Mouse (Mus musculus) hindbrain, embryonic 15.5 days (tissue): ENCODE measurements around the gene Gm9918. TPM values are rescaled to one million over a fixed set of nuclear protein-coding genes. Genes with fewer than 3 reads are reported as not detected.
A peak's percentile ranks its signal among the peaks of the same experiment; 100 is the strongest.

Source experiments
- ATAC-seq: fragments of 200-750 bp; cut with Nextera tagmentation; 2 replicates; pipeline ENCODE4 v1.8.0; 2017; ENCODE audit warnings: low read depth, moderate number of reproducible peaks, moderate TSS enrichment; ENCODE audit not compliant: low FRiP score
- H3K27ac ChIP-seq: fragments of 300-500 bp; sonication (generic); replicated peaks from 2 replicates; pipeline ENCODE4 v1.5.1; 2015; ENCODE audit warnings: mild to moderate bottlenecking, inconsistent platforms
- H3K27me3 ChIP-seq: fragments of 300-500 bp; sonication (generic); 2 replicates; pipeline ENCODE4 v1.6.1; 2015; ENCODE audit warnings: control low read depth, inconsistent platforms
- H3K36me3 ChIP-seq: fragments of 300-500 bp; sonication (generic); 2 replicates; pipeline ENCODE4 v1.6.1; 2015; ENCODE audit warnings: control low read depth, inconsistent platforms
- H3K4me1 ChIP-seq: fragments of 300-500 bp; sonication (generic); replicated peaks from 2 replicates; pipeline ENCODE4 v1.6.1; 2015; ENCODE audit warnings: control low read depth, inconsistent platforms
- H3K4me2 ChIP-seq: fragments of 300-500 bp; sonication (generic); 2 replicates; pipeline ENCODE4 v1.6.1; 2015; ENCODE audit warnings: moderate library complexity, mild to moderate bottlenecking, inconsistent platforms
- H3K4me3 ChIP-seq: fragments of 300-500 bp; sonication (generic); 2 replicates; pipeline ENCODE4 v1.5.1; 2015; ENCODE audit warnings: mild to moderate bottlenecking, inconsistent platforms
- H3K9ac ChIP-seq: fragments of 300-500 bp; sonication (generic); 2 replicates; pipeline ENCODE4 v1.6.1; 2015; ENCODE audit warnings: inconsistent platforms
- H3K9me3 ChIP-seq: fragments of 300-500 bp; sonication (generic); 2 replicates; pipeline ENCODE4 v1.6.1; 2016; ENCODE audit warnings: control low read depth, inconsistent platforms
- WGBS: fragments of 180-500 bp; shearing (Covaris S2); methylation state at CpG from one replicate; pipeline ENCODE4 v1.1.7; 2015; 5-methylcytosine and 5-hydroxymethylcytosine counted together
- polyA plus RNA-seq: library from polyadenylated mRNA; unstranded; fragments of >200 nt; fragmentation: Nextera tagmentation; extraction: Ambion mirVana; gene quantifications from 2 replicates; pipeline ENCODE4 v1.2.1, GENCODE M21; 2015

Gene Gm9918
- polyA plus RNA-seq, 1 experiment from 2014 or later = 0.06 TPM

DNA sequence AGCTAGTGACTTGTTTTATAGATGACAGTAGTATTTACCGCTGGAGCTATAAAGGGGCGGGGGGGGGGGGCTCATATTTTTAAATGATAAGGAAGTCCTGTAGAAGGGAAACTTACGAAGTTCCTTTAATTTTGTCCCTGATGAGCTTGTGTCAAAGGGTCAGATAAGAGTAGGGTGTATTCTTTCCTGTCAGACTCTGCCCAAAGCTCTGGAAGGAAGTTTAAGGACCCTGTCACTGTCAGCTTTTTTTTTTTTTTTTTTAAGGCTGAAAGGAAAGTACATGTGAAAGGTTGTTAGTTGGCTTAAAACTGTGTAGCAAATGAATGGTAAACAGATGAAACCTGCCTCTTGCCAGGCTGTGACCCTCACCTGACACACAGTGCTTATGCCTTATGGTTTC lies 13.3 kb downstream of the Gm9918 start:
- H3K36me3 ChIP-seq = 0 out of 2 replicates have a peak, but pooled peaks cover 21% of the 10 kb centered on the region
- no peak for ATAC-seq
- no peak overlapping the region for H3K27ac ChIP-seq
- no peaks in the 10 kb centered on the region for H3K9me3 ChIP-seq
- H3K4me2 ChIP-seq = no peak overlapping the region
- no peak overlapping the region for H3K4me3 ChIP-seq
- H3K9ac ChIP-seq = no peak overlapping the region
- H3K4me1 ChIP-seq = peaks cover 22% of the 10 kb centered on the region
- WGBS = 84% methylated on average over 3 of the region's 3 CpGs
- no peaks in the 10 kb centered on the region for H3K27me3 ChIP-seq

DNA sequence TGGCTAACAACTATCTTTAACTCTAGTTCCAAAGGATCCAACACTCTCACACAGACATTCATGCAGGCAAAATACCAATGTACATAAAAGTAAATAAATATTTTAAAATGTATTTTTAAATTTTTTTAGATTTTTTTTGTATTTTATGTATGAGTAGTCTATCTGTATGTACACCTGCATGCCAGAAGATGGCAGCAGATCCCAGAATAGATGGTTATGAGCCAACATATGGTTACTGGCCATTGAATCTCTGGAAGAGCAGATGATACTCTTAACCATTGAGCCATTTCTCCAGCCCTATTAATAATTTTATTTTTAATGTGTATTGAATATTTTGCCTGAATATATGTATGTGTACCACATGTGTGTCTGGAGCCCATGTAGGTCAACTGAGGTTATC lies 17.0 kb downstream of the Gm9918 start:
- no peaks in the 10 kb centered on the region for H3K4me1 ChIP-seq
- no peak overlapping the region for H3K9ac ChIP-seq

DNA sequence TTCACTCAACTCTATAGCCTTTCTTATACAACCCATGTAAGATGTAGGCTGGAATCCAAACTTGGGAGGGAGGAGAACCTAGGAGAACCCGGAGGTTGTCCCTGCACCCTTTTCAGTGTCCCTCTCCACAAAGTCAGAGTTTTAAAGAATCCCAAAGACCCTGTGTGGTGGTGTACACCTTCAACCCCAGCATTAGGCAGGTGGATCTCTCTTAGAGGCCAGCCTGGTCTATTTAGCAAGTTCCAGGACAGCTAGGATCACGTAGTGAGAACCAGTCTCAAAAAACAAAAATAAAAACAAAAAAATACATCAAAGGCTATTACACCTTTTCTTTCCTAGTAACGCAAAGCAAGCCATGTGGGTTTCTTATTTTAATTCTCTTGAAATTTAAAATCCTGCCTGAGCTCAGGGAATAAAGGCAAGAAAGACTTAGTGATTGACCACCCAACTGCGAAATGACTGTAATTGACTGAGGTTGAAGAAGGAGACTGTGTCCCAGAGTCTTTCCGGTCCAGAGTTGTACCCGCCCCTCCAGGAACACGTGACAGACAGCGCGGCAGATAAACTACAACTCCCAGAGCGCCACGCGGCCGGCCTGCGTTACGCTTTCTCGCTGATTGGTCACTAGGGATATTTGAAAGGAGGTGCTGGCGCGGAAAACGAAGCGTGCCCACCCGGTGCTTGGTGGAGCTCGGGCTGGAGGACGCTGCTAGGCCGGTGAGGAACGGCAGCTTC lies 25.4 kb downstream of the Gm9918 start, which contains the start of gene Espl1:
Espl1 (plus strand) TSS at position 634 of the 735 bp plus-strand sequence.
- Histone ChIP-seq H3K9ac (peak within 1 kb of the TSS; percentile 25), H3K4me1 (peaks cover 9% of the 10 kb centered on the region), H3K4me3 (peak within 1 kb of the TSS; percentile 55), H3K27ac (peak within 1 kb of the TSS; percentile 58; the same call in 1 of the 2 replicates), H3K27me3 (no peaks in the 10 kb centered on the region), H3K4me2 (peak within 1 kb of the TSS; percentile 95), H3K9me3 (no peaks in the 10 kb centered on the region), H3K36me3 (no peaks in the 10 kb centered on the region)
- peak; percentile 98 for ATAC-seq
- 6% methylated on average over 25 of the region's 25 CpGs for WGBS

More for the DNA sequence above, 17.0 kb downstream of the Gm9918 start:
- no peak for ATAC-seq
- no peak overlapping the region for H3K4me2 ChIP-seq
- no peak overlapping the region for H3K4me3 ChIP-seq
- no peaks in the 10 kb centered on the region for H3K9me3 ChIP-seq
- no peaks in the 10 kb centered on the region for H3K27me3 ChIP-seq
- 0 out of 2 replicates have a peak, but pooled peaks cover 7% of the 10 kb centered on the region for H3K36me3 ChIP-seq
- H3K27ac ChIP-seq = no peak overlapping the region

DNA sequence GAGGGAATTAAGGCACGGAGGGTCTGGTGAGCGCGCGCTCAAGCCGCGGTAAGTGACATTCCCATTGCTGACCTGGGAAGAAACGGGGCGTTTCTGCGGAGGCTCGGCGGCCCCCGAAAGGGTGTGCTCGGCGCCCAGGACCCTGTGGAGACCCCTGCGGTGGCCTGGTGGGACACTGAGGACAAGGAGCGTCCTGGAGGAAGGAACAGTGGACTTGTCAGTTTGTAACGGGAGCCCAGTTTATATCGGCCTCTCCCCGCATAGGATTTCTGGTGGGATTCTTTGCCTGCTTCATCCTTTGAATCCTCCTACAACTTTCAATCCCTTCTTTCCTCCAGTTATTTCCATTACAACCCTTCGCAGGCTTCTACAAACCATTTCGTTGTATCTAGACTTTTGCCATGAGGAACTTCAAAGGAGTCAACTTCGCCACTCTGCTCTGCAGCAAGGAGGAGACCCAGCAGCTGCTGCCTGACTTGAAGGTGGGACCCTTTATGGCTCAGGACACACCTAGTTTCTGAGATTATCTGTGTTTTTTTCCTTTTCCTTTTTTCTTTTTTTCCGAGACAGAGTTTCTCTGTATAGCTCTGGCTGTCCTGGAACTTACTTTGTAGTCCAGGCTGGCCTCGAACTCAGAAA lies 26.1 kb downstream of the Gm9918 start:
- Histone ChIP-seq H3K27me3 (no peaks in the 10 kb centered on the region), H3K4me3 (peak overlapping the region; percentile 55), H3K4me2 (peak overlapping the region; percentile 95), H3K9ac (peak overlapping the region; percentile 25), H3K9me3 (no peaks in the 10 kb centered on the region), H3K27ac (no peak overlapping the region), H3K36me3 (no peaks in the 10 kb centered on the region), H3K4me1 (peaks cover 9% of the 10 kb centered on the region)
- peak; percentile 62 for ATAC-seq
- WGBS = 5% methylated on average over 24 of the region's 24 CpGs

DNA sequence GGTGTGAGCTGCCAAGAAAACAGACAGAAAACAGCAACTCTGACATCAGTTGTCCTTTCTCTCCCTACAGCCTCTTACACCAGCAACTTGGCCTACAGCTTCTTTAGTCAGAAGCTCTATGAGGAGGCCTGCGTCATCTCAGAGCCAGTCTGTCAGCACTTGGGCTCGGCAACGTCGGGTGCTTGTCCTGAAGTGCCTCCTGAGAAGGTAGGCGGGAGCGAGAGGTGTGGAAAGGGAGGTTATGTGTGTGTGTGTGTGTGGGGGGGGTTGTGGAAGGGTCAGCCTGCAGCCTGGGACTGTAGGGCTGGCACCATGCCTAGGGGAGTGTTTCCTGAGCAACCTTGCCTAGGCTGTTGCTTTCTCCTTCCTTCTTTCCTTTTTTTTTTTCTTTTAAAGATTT lies 32.2 kb downstream of the Gm9918 start:
- Histone ChIP-seq H3K9me3 (no peaks in the 10 kb centered on the region), H3K9ac (no peak overlapping the region), H3K4me1 (no peaks in the 10 kb centered on the region), H3K36me3 (no peaks in the 10 kb centered on the region), H3K27ac (no peak overlapping the region), H3K27me3 (no peaks in the 10 kb centered on the region), H3K4me2 (no peak overlapping the region), H3K4me3 (no peak overlapping the region)
- ATAC-seq = no peak
- 95% methylated on average over 6 of the region's 6 CpGs for WGBS

DNA sequence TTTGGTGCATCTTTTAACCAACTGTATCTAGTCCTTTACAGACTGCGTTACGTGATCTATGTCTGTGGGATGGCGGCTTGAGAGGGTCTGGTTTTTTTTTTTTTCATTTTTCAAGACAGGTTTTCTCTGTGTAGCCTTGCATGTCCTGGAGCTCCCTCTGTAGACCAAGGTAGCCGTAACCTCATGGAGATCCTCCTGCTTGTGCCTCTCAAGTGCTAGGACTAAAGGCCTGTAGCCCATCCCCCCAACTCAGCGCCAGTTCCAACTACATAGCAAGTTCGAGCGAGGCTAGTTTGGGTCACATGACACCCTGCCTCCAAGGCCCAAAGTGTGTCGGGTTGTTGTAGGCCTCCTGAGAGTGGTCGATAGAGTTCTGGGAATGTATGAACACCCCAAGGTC lies 38.4 kb downstream of the Gm9918 start:
- Histone ChIP-seq H3K36me3 (no peaks in the 10 kb centered on the region), H3K9ac (no peak overlapping the region), H3K4me2 (no peak overlapping the region), H3K27me3 (no peaks in the 10 kb centered on the region), H3K27ac (no peak overlapping the region), H3K9me3 (no peaks in the 10 kb centered on the region), H3K4me3 (no peak overlapping the region), H3K4me1 (no peaks in the 10 kb centered on the region)
- no peak for ATAC-seq
- WGBS = 93% methylated on average over 9 of the region's 9 CpGs

DNA sequence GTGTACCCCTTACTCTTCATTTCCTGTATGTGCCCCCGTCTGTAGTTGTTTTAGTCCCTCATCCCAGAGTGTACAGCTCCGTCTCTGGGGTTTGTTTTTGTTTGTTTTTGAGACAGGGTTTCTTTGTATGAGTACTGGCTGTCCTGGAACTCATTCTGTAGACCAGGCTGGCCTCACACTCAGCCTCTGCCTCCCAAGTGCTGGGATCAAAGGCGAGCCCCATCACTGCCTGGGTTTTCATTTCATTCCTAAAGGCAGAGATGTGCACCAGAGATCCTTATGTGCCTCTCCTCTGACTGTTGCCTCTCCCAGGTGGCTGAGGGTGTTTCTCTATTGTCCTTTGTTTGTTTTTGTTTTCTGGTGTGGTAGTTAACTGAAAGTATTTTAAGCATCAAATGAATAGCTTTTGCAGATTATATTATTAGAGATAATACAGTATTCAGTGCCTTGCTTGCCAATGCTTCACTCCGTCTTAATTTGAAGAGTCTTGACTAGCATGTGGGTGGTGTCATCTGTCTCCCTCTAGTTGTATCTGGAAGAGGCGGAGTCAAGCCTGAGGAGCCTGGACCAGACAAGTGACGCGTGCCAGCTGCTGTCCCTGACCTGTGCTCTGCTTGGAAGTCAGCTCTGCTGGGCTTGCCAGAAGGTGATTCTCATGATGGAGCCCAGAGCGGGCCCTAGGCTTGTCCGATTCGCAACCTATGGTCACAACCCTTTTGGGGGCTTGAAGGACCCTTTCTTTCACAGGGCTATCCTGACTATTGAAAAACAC lies 39.9 kb downstream of the Gm9918 start:
- Histone ChIP-seq H3K4me1 (no peaks in the 10 kb centered on the region), H3K27me3 (no peaks in the 10 kb centered on the region), H3K4me2 (no peak overlapping the region), H3K36me3 (no peaks in the 10 kb centered on the region), H3K4me3 (no peak overlapping the region), H3K9ac (no peak overlapping the region), H3K27ac (no peak overlapping the region), H3K9me3 (no peaks in the 10 kb centered on the region)
- WGBS = 87% methylated on average over 10 of the region's 10 CpGs
- no peak for ATAC-seq

DNA sequence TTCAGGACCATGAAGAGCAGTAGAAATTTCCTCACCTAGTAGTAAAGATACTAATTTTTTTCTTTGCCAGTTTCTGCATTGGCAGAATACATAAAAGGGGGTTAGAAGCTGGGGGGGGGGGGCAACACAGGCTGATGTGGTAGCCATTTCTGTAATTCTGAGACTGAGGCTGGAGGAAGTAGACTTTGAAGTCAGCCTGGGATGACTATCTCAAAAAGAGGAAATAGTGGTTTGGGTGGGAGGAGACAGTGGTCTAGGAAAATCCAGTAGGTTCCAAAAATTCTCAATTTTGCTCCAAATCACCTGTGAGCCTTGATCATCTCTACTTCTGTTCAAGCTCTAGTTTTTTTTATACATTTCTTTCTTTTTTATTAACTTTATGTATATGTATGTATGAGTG lies 41.1 kb downstream of the Gm9918 start:
- no peaks in the 10 kb centered on the region for H3K36me3 ChIP-seq
- no peak overlapping the region for H3K9ac ChIP-seq
- H3K27ac ChIP-seq = no peak overlapping the region
- H3K9me3 ChIP-seq = no peaks in the 10 kb centered on the region
- H3K4me1 ChIP-seq = no peaks in the 10 kb centered on the region
- ATAC-seq = no peak
- H3K4me3 ChIP-seq = no peak overlapping the region
- no peaks in the 10 kb centered on the region for H3K27me3 ChIP-seq
- no peak overlapping the region for H3K4me2 ChIP-seq

DNA sequence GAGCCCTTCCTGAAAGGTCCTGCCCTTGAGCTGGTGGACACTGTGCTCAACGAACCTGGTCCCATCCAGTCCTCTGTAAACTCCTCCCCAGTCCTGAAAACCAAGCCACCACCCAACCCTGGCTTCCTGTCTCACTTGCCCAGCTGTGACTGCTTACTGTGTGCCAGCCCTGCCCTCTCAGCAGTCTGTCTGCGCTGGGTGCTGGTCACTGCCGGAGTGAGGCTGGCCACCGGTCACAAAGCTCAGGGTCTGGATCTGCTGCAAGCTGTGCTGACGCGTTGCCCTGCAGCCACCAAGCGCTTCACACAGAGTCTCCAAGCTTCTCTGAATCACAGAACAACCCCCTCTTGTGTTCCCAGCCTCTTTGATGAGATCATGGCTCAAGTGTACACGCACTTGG lies 44.9 kb downstream of the Gm9918 start:
- H3K9me3 ChIP-seq = no peaks in the 10 kb centered on the region
- no peak overlapping the region for H3K4me2 ChIP-seq
- ATAC-seq = no peak
- H3K9ac ChIP-seq = no peak overlapping the region
- 94% methylated on average over 8 of the region's 8 CpGs for WGBS
- no peaks in the 10 kb centered on the region for H3K36me3 ChIP-seq
- H3K4me3 ChIP-seq = no peak overlapping the region
- H3K27me3 ChIP-seq = no peaks in the 10 kb centered on the region
- H3K27ac ChIP-seq = no peak overlapping the region
- no peaks in the 10 kb centered on the region for H3K4me1 ChIP-seq

DNA sequence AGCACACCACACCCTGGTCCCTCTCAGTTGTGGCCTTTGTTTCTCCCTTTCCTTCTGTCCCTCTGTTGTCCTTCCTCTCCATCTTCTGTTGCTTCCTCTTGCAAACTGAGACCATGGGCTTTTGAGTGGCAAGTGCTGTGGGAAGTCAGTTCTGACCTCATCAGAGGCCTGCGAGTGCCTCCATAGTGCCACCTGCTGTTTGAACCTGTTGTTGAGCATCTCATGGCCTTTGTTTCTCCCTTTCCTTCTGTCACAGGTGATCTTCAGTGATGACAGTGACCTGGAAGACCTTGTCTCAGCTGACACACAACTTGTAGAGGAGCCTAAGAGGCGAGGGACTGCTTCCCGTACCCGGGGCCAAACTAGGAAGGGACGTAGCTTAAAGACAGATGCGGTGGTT lies 45.9 kb downstream of the Gm9918 start:
- Histone ChIP-seq H3K4me3 (no peak overlapping the region), H3K27ac (no peak overlapping the region), H3K36me3 (no peaks in the 10 kb centered on the region), H3K9me3 (no peaks in the 10 kb centered on the region), H3K9ac (no peak overlapping the region), H3K27me3 (no peaks in the 10 kb centered on the region), H3K4me2 (no peak overlapping the region), H3K4me1 (no peaks in the 10 kb centered on the region)
- 89% methylated on average over 6 of the region's 6 CpGs for WGBS
- ATAC-seq = no peak
